Mouse (Mus musculus) monocyte, adult 5-6 weeks (primary cell): ENCODE data around the gene Sdk2. TPM values are rescaled to one million over a fixed set of nuclear protein-coding genes. Genes with fewer than 3 reads are reported as not detected.

Experiments
- ATAC-seq: fragments of 153-309, 156-312 bp; replicated peaks from 2 replicates; pipeline ENCODE4 v1.8.0; 2017; ENCODE audit warnings: mild to moderate bottlenecking; ENCODE audit not compliant: low TSS enrichment, insufficient number of reproducible peaks, severe bottlenecking, poor library complexity, low FRiP score
- total RNA-seq: library from RNA; stranded (forward); fragments of 200-1000, 200-491, 200-594 nt; gene quantifications from 3 replicates; pipeline ENCODE4 v1.2.3, GENCODE M21; 2017

Gene Sdk2
- total RNA-seq, result under 0.01 to 0.19 TPM in 2 of 3 replicates, not detected in the other

GRCm38 (mm10) chr11:114066951-114067762 lies at the start of gene Sdk2:
Gene Sdk2 (minus strand): TSS chr11:114067046.
- no peak for ATAC-seq

GRCm38 (mm10) chr11:114115077-114115476 lies 48.2 kb upstream of the Sdk2 start:
- ATAC-seq, result no peak

- no peak for ATAC-seq
Measured at GRCm38 (mm10) chr11:114114674-114115073, 47.8 kb upstream of the Sdk2 start.

GRCm38 (mm10) chr11:114110851-114111250 lies 44.0 kb upstream of the Sdk2 start:
- no peak for ATAC-seq

GRCm38 (mm10) chr11:114093636-114094035 lies 26.8 kb upstream of the Sdk2 start:
- no peak for ATAC-seq

- ATAC-seq, result no peak
Measured at GRCm38 (mm10) chr11:114093175-114093574, 26.3 kb upstream of the Sdk2 start.

- ATAC-seq, result no peak
Measured at GRCm38 (mm10) chr11:114080606-114081005, 13.8 kb upstream of the Sdk2 start.

GRCm38 (mm10) chr11:114072644-114073043 lies 5.8 kb upstream of the Sdk2 start:
- ATAC-seq, result no peak

- no peak for ATAC-seq
Measured at GRCm38 (mm10) chr11:114071998-114072397, 5.2 kb upstream of the Sdk2 start.

- ATAC-seq, result no peak
Measured at GRCm38 (mm10) chr11:114070881-114071280, 4.0 kb upstream of the Sdk2 start.

- no peak for ATAC-seq
Measured at GRCm38 (mm10) chr11:114070131-114070530, 3.3 kb upstream of the Sdk2 start.

GRCm38 (mm10) chr11:114068390-114068789 lies 1.5 kb upstream of the Sdk2 start:
- ATAC-seq, result no peak

GRCm38 (mm10) chr11:114066098-114066950 lies 522 bp downstream of the Sdk2 start:
- no peak for ATAC-seq

- no peak for ATAC-seq
Measured at GRCm38 (mm10) chr11:114065596-114065995, 1.2 kb downstream of the Sdk2 start.

GRCm38 (mm10) chr11:114064871-114065388 lies 1.9 kb downstream of the Sdk2 start:
- no peak for ATAC-seq

GRCm38 (mm10) chr11:114061946-114062345 lies 4.9 kb downstream of the Sdk2 start:
- ATAC-seq, result no peak

GRCm38 (mm10) chr11:114061265-114061664 lies 5.6 kb downstream of the Sdk2 start:
- ATAC-seq, result no peak

- no peak for ATAC-seq
Measured at GRCm38 (mm10) chr11:114056351-114056750, 10.5 kb downstream of the Sdk2 start.

- no peak for ATAC-seq
Measured at GRCm38 (mm10) chr11:114054581-114055315, 12.1 kb downstream of the Sdk2 start.
